Mouse (Mus musculus) cerebellum, adult 2 months (tissue): ENCODE data around the gene Dock2.

Experiments used
- CTCF ChIP-seq: fragments of 200-500 bp; IDR thresholded peaks from 2 replicates; pipeline ENCODE4 v1.5.1; 2011; ENCODE audit warnings: low read depth, mild to moderate bottlenecking, control low read depth, low read length, moderate library complexity, borderline replicate concordance; ENCODE audit not compliant: insufficient read depth
- POLR2A ChIP-seq: fragments of 200-500 bp; IDR thresholded peaks from 2 replicates; pipeline ENCODE4 v1.6.1; 2011; ENCODE audit warnings: low read length, control low read depth, borderline replicate concordance; ENCODE audit not compliant: insufficient read depth

DNA sequence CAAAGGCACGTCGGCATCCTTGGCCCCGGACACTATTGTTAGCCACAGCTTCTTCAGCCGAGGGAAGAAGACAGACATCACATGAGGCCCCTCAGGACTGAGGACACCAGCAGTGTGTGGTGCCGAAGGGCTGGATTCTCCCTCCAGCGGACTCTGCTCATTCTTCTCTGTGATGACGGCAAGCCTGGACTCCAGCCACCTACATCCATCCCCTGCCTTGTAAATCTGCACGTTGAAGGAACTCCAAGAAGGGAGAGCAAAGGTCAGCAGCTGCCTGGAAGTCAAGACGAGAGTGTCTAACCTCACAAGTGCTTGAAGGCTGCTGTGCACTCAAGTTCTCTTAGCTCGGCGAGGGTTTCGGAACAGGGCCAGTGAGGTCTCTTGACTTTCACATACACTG lies 428.3 kb downstream of the Dock2 start:
- no peak for TF ChIP-seq CTCF
- TF ChIP-seq POLR2A = no peak
